Mouse (Mus musculus) small intestine, adult 2 months (tissue): ENCODE measurements around the gene Nectin2. TPM values are rescaled to one million over a fixed set of nuclear protein-coding genes. Genes with fewer than 3 reads are reported as not detected.
A peak's percentile ranks its signal among the peaks of the same experiment; 100 is the strongest.

Experiments used
- H3K27ac ChIP-seq: fragments of 200-500 bp; 2 replicates; pipeline ENCODE4 v1.5.1; 2012; ENCODE audit warnings: low read depth, low read length, control low read depth, inconsistent platforms; ENCODE audit not compliant: insufficient read depth
- H3K27me3 ChIP-seq: fragments of 200-500 bp; 2 replicates; pipeline ENCODE4 v1.6.1; 2012; ENCODE audit warnings: mild to moderate bottlenecking, moderate library complexity, low read length, inconsistent platforms; ENCODE audit not compliant: control insufficient read depth, insufficient read depth
- H3K36me3 ChIP-seq: fragments of 200-500 bp; 2 replicates; pipeline ENCODE4 v1.6.1; 2012; ENCODE audit warnings: mild to moderate bottlenecking, low read length, control low read depth, inconsistent platforms; ENCODE audit not compliant: control insufficient read depth, insufficient read depth
- H3K4me1 ChIP-seq: fragments of 200-500 bp; 2 replicates; pipeline ENCODE4 v1.6.1; 2012; ENCODE audit warnings: low read length, inconsistent platforms, mixed read lengths; ENCODE audit not compliant: control insufficient read depth, insufficient read depth, insufficient read length
- H3K4me3 ChIP-seq: fragments of 200-500 bp; 2 replicates; pipeline ENCODE4 v1.5.1; 2012; ENCODE audit warnings: low read depth, mild to moderate bottlenecking, control low read depth, inconsistent platforms, low read length, moderate library complexity
- CTCF ChIP-seq: fragments of 200-500 bp; IDR thresholded peaks from 2 replicates; pipeline ENCODE4 v1.5.1; 2012; ENCODE audit warnings: low read depth, mild to moderate bottlenecking, control low read depth, inconsistent platforms, low read length, moderate library complexity, mixed read lengths; ENCODE audit not compliant: insufficient replicate concordance, insufficient read length; ENCODE audit errors: extremely low read depth
- POLR2A ChIP-seq: fragments of 200-500 bp; IDR thresholded peaks from 2 replicates; pipeline ENCODE4 v1.6.1; 2012; ENCODE audit warnings: low read depth, mild to moderate bottlenecking, control low read depth, inconsistent platforms, low read length, moderate library complexity
- WGBS: fragments of 180-500 bp; shearing (Covaris S2); methylation state at CpG from one replicate; pipeline ENCODE4 v1.1.7; 2018; 5-methylcytosine and 5-hydroxymethylcytosine counted together
- polyA plus RNA-seq: library from polyadenylated mRNA; depleted of rRNA; stranded (reverse); fragments of >200 nt; gene quantifications from 2 replicates; pipeline ENCODE4 v1.2.3, GENCODE M21; 2012

Gene Nectin2
- polyA plus RNA-seq, 1 experiment, result 208 TPM

GRCm38 (mm10) chr7:19778645-19779044 lies 28.4 kb upstream of the Nectin2 start:
- Histone ChIP-seq H3K27ac (no peak overlapping the region), H3K4me3 (no peak overlapping the region), H3K36me3 (peaks cover 32% of the 10 kb centered on the region), H3K27me3 (no peaks in the 10 kb centered on the region), H3K4me1 (no peaks in the 10 kb centered on the region)
- 46% methylated on average over 8 of the region's 8 CpGs for WGBS
- TF ChIP-seq POLR2A, result no peak
- no peak for TF ChIP-seq CTCF

- 39% methylated on average over 11 of the region's 11 CpGs for WGBS
- peaks cover 21% of the 10 kb centered on the region for H3K36me3 ChIP-seq
- no peak overlapping the region for H3K4me3 ChIP-seq
- H3K27me3 ChIP-seq, result no peaks in the 10 kb centered on the region
- TF ChIP-seq POLR2A (no peak), CTCF (no peak)
- no peaks in the 10 kb centered on the region for H3K4me1 ChIP-seq
- no peak overlapping the region for H3K27ac ChIP-seq
These were observed 26.9 kb upstream of the Nectin2 start for GRCm38 (mm10) chr7:19777049-19777723.

- Histone ChIP-seq H3K27me3 (no peaks in the 10 kb centered on the region; the same call in 1 of the 2 replicates), H3K4me3 (no peak overlapping the region), H3K27ac (no peak overlapping the region), H3K4me1 (peaks cover 6% of the 10 kb centered on the region), H3K36me3 (no peaks in the 10 kb centered on the region)
- WGBS, result 73% methylated on average over 4 of the region's 4 CpGs
- TF ChIP-seq POLR2A (no peak), CTCF (no peak)
These were observed 21.4 kb upstream of the Nectin2 start for GRCm38 (mm10) chr7:19771682-19772081.

GRCm38 (mm10) chr7:19770984-19771391 lies 20.7 kb upstream of the Nectin2 start, which contains the start of gene Bcam:
Gene Bcam (minus strand): TSS chr7:19771016.
- Histone ChIP-seq H3K27ac (no peak within 1 kb of the TSS), H3K27me3 (no peaks in the 10 kb centered on the region; the same call in 1 of the 2 replicates), H3K4me1 (peaks cover 6% of the 10 kb centered on the region), H3K4me3 (peak within 1 kb of the TSS; percentile 59), H3K36me3 (no peaks in the 10 kb centered on the region)
- TF ChIP-seq POLR2A, result no peak
- TF ChIP-seq CTCF, result no peak
- 24% methylated on average over 9 of the region's 9 CpGs for WGBS

DNA sequence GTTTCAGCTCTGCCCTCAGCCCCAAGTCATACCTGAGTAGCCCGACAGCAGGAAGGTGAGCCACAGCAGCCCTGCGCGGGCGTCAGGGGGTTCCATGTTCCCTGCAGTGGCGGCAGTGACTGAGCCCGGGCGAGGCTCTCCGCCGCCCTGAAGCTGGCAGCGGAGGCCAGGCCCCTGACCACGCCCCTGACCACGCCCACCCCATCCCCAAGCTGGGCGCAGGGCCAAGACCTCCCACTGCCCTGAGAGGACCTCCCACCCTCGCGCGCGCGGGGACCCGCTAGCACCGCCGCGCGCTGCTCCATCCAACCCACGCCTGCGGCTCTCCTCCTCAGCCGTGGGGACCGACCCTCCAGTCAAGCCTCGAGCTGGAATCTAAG lies 20.1 kb upstream of the Nectin2 start:
- Histone ChIP-seq H3K27ac (no peak overlapping the region), H3K4me3 (peak overlapping the region; percentile 59), H3K27me3 (no peaks in the 10 kb centered on the region; the same call in 1 of the 2 replicates), H3K4me1 (peaks cover 6% of the 10 kb centered on the region), H3K36me3 (no peaks in the 10 kb centered on the region)
- TF ChIP-seq POLR2A (0 out of 2 replicates have a peak, but pooled peaks have one; percentile 44), CTCF (no peak)
- WGBS, result under 1% methylated on average over 28 of the region's 28 CpGs

DNA sequence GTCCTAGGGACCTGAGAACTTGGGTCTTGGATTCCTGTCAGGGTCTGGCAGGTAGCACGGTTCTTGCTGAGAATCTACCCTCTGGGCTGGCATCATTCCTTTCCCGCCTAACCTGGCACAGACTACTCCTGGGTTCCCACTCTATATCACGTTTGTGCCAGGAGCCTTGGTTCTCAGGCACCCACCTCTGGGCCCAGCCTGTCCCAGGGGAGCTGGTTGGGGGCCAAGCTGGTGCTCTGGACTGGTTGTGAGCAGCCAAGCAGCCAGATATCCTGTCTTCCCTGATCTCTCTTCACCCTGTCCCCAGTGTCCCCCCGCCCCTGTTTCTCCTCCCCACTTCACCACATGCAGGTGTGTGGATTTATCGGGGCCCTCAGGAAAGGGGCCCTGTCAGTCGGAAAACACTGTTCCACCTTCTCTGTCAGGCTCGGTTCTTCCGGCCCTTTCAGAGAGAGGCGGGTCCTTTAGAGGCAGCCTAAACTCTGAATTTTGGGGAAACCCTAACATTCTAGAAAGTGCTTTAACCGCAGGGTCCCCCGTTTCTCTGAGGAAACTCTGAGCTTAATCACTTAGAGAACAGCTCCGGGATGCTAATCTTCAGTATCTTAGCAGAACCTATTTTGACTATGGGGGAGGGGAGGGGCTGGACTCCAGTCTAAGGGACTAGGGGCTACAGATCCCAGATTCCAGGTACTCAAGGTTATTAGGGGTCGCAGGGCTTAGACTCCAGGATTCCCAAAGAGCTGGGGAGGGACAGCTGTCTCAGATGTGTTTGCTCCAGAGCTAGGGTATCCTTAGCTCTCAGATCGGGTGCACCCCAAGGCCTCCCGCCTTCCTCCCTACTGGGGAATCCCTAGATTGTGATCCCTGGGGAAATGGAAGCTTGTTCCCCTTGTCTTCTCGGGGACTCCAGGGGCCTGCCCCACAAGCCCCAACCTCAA lies 19.4 kb upstream of the Nectin2 start:
- 24% methylated on average over 16 of the region's 16 CpGs for WGBS
- Histone ChIP-seq H3K4me1 (peaks cover 6% of the 10 kb centered on the region), H3K27me3 (no peaks in the 10 kb centered on the region; the same call in 1 of the 2 replicates), H3K4me3 (peak overlapping the region; percentile 59), H3K36me3 (no peaks in the 10 kb centered on the region), H3K27ac (no peak overlapping the region)
- TF ChIP-seq CTCF (no peak), POLR2A (no peak)

DNA sequence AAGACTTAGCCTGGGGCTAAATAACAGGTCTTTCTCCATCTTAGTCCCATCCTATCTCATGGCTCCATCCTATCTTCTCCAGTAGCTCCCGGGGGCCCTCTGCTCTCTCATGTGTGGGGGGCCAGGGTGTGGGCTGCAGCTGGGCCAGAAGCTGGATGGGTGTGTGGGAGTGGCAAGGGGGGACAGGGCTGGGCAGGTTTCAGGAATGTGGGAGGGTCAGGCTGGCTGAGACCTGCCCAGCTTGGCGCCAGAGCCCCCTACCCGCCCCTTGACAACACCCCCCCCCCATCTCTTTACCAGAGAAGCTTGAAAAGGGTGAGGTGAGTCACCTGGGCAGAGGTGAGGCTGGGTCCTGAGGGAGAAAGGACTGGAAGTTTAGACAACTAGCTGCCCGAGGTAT lies 18.7 kb upstream of the Nectin2 start:
- peaks cover 6% of the 10 kb centered on the region for H3K4me1 ChIP-seq
- no peak overlapping the region for H3K27ac ChIP-seq
- no peaks in the 10 kb centered on the region; the same call in 1 of the 2 replicates for H3K27me3 ChIP-seq
- H3K4me3 ChIP-seq, result no peak overlapping the region
- H3K36me3 ChIP-seq, result no peaks in the 10 kb centered on the region
- TF ChIP-seq CTCF, result no peak
- TF ChIP-seq POLR2A, result no peak
- WGBS, result 54% methylated on average over 4 of the region's 4 CpGs
